Mouse (Mus musculus) neural tube, embryonic 12.5 days (tissue): ENCODE measurements around the gene Gm9195. TPM values are rescaled to one million over a fixed set of nuclear protein-coding genes. Genes with fewer than 3 reads are reported as not detected.

ENCODE experiments used
- ATAC-seq: fragments of 200-750 bp; cut with Nextera tagmentation; 2 replicates; pipeline ENCODE4 v1.8.0; 2017; ENCODE audit warnings: low read depth, mild to moderate bottlenecking, moderate TSS enrichment, moderate library complexity; ENCODE audit not compliant: low FRiP score
- H3K27ac ChIP-seq: fragments of 300-500 bp; sonication (generic); 2 replicates; pipeline ENCODE4 v1.5.1; 2016
- H3K27me3 ChIP-seq: fragments of 300-500 bp; sonication (generic); replicated peaks from 2 replicates; pipeline ENCODE4 v1.6.1; 2016; ENCODE audit warnings: mild to moderate bottlenecking
- H3K36me3 ChIP-seq: fragments of 300-500 bp; sonication (generic); 2 replicates; pipeline ENCODE4 v1.6.1; 2016; ENCODE audit warnings: mild to moderate bottlenecking
- H3K4me1 ChIP-seq: fragments of 300-500 bp; sonication (generic); 2 replicates; pipeline ENCODE4 v1.6.1; 2016
- H3K4me2 ChIP-seq: fragments of 300-500 bp; sonication (generic); replicated peaks from 2 replicates; pipeline ENCODE4 v1.6.1; 2016; ENCODE audit warnings: mild to moderate bottlenecking
- H3K4me3 ChIP-seq: fragments of 300-500 bp; sonication (generic); 2 replicates; pipeline ENCODE4 v1.5.1; 2016
- H3K9ac ChIP-seq: fragments of 300-500 bp; sonication (generic); 2 replicates; pipeline ENCODE4 v1.6.1; 2016; ENCODE audit warnings: mild to moderate bottlenecking
- H3K9me3 ChIP-seq: fragments of 300-500 bp; sonication (generic); 2 replicates; pipeline ENCODE4 v1.6.1; 2016; ENCODE audit warnings: mild to moderate bottlenecking
- WGBS: fragments of 180-500 bp; shearing (Covaris S2); methylation state at CpG from one replicate; pipeline ENCODE4 v1.1.7; 2016; 5-methylcytosine and 5-hydroxymethylcytosine counted together
- polyA plus RNA-seq: library from polyadenylated mRNA; unstranded; fragments of >200 nt; fragmentation: Nextera tagmentation; extraction: Ambion mirVana; gene quantifications from 2 replicates; pipeline ENCODE4 v1.2.1, GENCODE M21; 2016

Gm9195 gene
- polyA plus RNA-seq, 1 experiment from 2014 or later: not detected

- no peak for ATAC-seq
- WGBS: 89% methylated on average over 1 of the region's 1 CpGs
- Histone ChIP-seq H3K9me3 (no peaks in the 10 kb centered on the region), H3K27ac (no peak overlapping the region), H3K36me3 (no peaks in the 10 kb centered on the region), H3K27me3 (no peaks in the 10 kb centered on the region), H3K9ac (no peak overlapping the region), H3K4me2 (no peak overlapping the region), H3K4me1 (no peaks in the 10 kb centered on the region), H3K4me3 (no peak overlapping the region)
Measured at GRCm38 (mm10) chr14:72438976-72439375, 52.7 kb downstream of the Gm9195 start.

- Histone ChIP-seq H3K4me1 (no peaks in the 10 kb centered on the region), H3K36me3 (no peaks in the 10 kb centered on the region), H3K4me3 (no peak overlapping the region), H3K9me3 (no peaks in the 10 kb centered on the region), H3K27ac (no peak overlapping the region), H3K9ac (no peak overlapping the region), H3K4me2 (no peak overlapping the region), H3K27me3 (no peaks in the 10 kb centered on the region)
- ATAC-seq: peak; percentile 48; the same call in 1 of the 2 replicates
- 59% methylated on average over 1 of the region's 1 CpGs for WGBS
Measured at GRCm38 (mm10) chr14:72389696-72390095, 101.9 kb downstream of the Gm9195 start.

GRCm38 (mm10) chr14:72389288-72389687 lies 102.3 kb downstream of the Gm9195 start:
- no peaks in the 10 kb centered on the region for H3K36me3 ChIP-seq
- H3K27me3 ChIP-seq: no peaks in the 10 kb centered on the region
- H3K9ac ChIP-seq: no peak overlapping the region
- H3K4me3 ChIP-seq: no peak overlapping the region
- no peak overlapping the region for H3K4me2 ChIP-seq
- H3K9me3 ChIP-seq: no peaks in the 10 kb centered on the region
- no peaks in the 10 kb centered on the region for H3K4me1 ChIP-seq
- ATAC-seq: no peak
- H3K27ac ChIP-seq: no peak overlapping the region
- 88% methylated on average over 4 of the region's 4 CpGs for WGBS

- Histone ChIP-seq H3K4me1 (no peaks in the 10 kb centered on the region), H3K27me3 (no peaks in the 10 kb centered on the region), H3K27ac (no peak overlapping the region), H3K9ac (no peak overlapping the region), H3K9me3 (no peaks in the 10 kb centered on the region), H3K4me2 (no peak overlapping the region), H3K36me3 (no peaks in the 10 kb centered on the region), H3K4me3 (no peak overlapping the region)
- ATAC-seq: no peak
- WGBS: 8% methylated on average over 2 of the region's 2 CpGs
Measured at GRCm38 (mm10) chr14:72377224-72377623, 114.4 kb downstream of the Gm9195 start.

Other genes with a start within 250 kb of the Gm9195 start
- 43.2 and 45.2 TPM in 2 replicates for gene Fndc3a, start 218.2 kb upstream of the Gm9195 start, polyA plus RNA-seq